Mouse (Mus musculus) layer of hippocampus, adult 18-20 months (tissue): ENCODE data around the gene Adgrg5. TPM values are rescaled to one million over a fixed set of nuclear protein-coding genes. Genes with fewer than 3 reads are reported as not detected.

Source experiments
- DNase-seq, 2 experiments: peaks; one replicate each; pipeline ENCODE4 v3.0.0; 2022; ENCODE audit warnings: low spot score in 2 of 2
- total RNA-seq, 2 experiments: library from RNA; stranded (reverse); gene quantifications; 2 replicates each; pipeline ENCODE4 v1.2.3; 2021

The Adgrg5 gene
- total RNA-seq, 2 experiments from 2014 or later: 0.10 TPM; not detected in 1

DNA sequence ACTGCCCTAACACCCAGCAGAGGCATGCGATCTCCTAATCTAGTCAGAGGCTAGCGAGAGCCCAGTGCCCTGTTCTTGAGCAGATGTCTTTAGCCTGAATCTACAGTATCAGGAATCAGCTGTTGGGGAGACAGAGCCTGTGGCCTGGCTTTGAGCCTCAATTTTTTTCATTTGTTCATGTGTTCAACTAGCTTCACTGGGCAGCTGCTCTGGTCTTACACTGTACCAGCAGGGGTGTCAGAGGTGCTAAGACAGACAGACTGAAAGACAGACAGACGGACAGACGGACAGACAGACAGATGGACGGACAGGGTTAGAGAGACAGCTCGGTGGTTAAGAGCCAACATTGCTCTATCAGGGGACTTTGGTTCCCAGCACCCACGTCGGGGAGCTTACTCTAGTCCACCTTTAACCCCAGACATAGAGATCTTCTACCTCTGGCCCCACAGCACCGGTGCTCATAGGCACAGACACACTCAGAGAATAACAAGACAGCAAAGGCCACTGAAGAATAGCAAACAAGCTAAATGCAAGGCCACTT lies 68.0 kb downstream of the Adgrg5 start:
- DNase-seq: no peak

DNA sequence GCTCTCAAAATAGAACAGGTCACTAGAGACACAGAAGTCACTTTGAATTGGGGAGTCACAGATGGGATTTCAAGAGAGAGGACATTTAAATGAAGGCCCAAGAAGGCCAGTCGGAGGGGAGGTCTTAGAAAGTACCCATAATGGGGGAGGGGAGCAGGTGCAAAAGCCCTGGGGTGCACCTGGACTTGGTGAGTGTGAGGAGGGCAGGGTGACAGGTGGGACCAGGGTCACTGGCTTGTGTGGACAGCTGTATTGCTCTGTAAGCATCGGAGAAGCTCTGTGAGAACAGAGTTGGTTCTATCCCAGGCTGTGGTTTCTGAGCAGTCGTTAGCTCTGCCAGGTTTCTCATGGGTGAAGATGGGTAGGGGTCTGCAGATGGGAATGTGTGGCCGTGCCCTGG lies 68.5 kb downstream of the Adgrg5 start:
- no peak for DNase-seq

DNA sequence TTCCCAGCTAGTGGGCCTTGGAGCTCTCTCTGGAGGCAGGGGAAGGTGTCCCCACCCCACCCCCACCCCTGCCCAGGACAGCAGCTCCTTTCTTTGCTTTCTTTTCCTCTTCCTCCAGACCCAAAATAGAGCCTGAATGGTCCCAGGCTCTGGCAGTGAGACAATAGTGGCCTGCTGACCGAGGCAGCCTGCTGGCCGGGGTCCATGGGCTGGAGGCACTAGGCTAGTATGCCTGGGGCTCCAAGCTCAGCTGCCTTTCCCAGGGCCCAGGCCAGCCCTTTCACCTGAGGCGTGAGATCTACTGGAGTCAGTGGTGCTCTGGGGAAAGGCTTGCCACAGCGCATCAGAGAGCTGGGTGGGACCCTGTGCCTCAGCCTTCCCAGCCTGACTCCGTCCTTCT lies 69.0 kb downstream of the Adgrg5 start:
- peak in 1 of 2 experiments; percentile 70 for DNase-seq

Other genes with a start within 250 kb of the Adgrg5 start
- gene Pllp, start 227.4 kb upstream of the Adgrg5 start, total RNA-seq: 10 to 100 TPM; 37.0 to 42.6 TPM
- under 1 TPM; 0.15 to 0.23 TPM for gene Ccl22, start 178.1 kb upstream of the Adgrg5 start, total RNA-seq
- 100 to 1,000 TPM; 400 to 401 TPM for gene Cx3cl1, start 151.7 kb upstream of the Adgrg5 start, total RNA-seq
- gene Ccl17, start 113.2 kb upstream of the Adgrg5 start, total RNA-seq: 1 to 10 TPM; 4.7 to 4.9 TPM
- gene Coq9, start 85.4 kb upstream of the Adgrg5 start, total RNA-seq: 10 to 100 TPM; 75.1 to 91.6 TPM
- 10 to 100 TPM; 69.4 to 77.1 TPM for gene Ciapin1, start 85.3 kb upstream of the Adgrg5 start, total RNA-seq
- gene Polr2c, start 66.2 kb upstream of the Adgrg5 start, total RNA-seq: 10 to 100 TPM; 66.0 to 73.6 TPM
- gene Dok4, start 47.4 kb upstream of the Adgrg5 start, total RNA-seq: 10 to 100 TPM; 21.5 to 23.8 TPM
- gene Ccdc102a, start 5.6 kb upstream of the Adgrg5 start, total RNA-seq: 1 to 10 TPM; 1.3 to 2.1 TPM
- gene Adgrg1, start 51.1 kb downstream of the Adgrg5 start, total RNA-seq: 100 to 1,000 TPM; 100 to 108 TPM
- gene Adgrg3, start 94.0 kb downstream of the Adgrg5 start, total RNA-seq: under 1 TPM in 1 of 2 experiments, not detected in 1; 0.48 TPM
- 1 to 10 TPM; 1.7 to 1.8 TPM for gene Drc7, start 131.4 kb downstream of the Adgrg5 start, total RNA-seq
- gene Katnb1, start 157.5 kb downstream of the Adgrg5 start, total RNA-seq: 10 to 100 TPM; 45.1 to 46.3 TPM